Mouse (Mus musculus) kidney, adult 2 months (tissue): ENCODE measurements at regions not wholly inside any gene's neighbourhood (a gene's known extent, or its start where the extent isn't known, plus 50 kb on each side); places are given as distances from the start of the nearest gene placed in this dataset.

ENCODE experiments used
- CTCF ChIP-seq: fragments of 200-500 bp; conservative IDR thresholded peaks from 2 replicates; pipeline ENCODE4 v1.5.1; 2011; ENCODE audit warnings: low read depth, mild to moderate bottlenecking, control low read depth, low read length, moderate library complexity, mixed read lengths; ENCODE audit not compliant: insufficient read depth, insufficient read length
- POLR2A ChIP-seq: fragments of 200-500 bp; IDR thresholded peaks from one replicate; pipeline ENCODE4 v1.6.1; 2011; ENCODE audit warnings: low read depth, low read length, control low read depth

GRCm38 (mm10) chr9:23551692-23552091 lies 328.8 kb downstream of the Bmper start:
- TF ChIP-seq POLR2A (no peak), CTCF (no peak)
